Mouse (Mus musculus): Measurements from ENCODE around the gene Mapkbp1.

Mapkbp1 gene

DNA sequence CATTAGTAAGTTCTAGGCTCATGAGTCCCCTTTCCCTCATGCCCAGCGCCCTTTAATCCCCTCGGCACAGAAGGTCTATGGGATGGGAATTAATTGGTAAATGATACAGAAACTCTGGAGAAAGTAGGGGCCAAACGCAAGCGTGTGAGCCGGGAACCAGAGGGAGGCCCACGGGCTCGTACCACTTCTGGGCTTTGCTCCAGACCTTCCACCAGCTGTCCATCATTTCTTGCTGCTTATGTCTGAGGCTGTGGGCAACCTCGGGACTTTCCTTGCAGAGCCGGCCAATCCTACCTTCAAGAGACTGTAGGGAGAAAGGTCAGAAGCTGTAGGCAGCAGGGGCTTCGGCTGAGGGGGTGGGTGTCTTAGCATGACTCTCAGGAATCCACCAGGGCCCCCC is 83.4 kb downstream of the Mapkbp1 start:
- DNase-seq: no peak

- DNase-seq: no peak
Observed at GRCm38 (mm10) chr2:120058818-120059217, 86.3 kb downstream of the Mapkbp1 start.

DNA sequence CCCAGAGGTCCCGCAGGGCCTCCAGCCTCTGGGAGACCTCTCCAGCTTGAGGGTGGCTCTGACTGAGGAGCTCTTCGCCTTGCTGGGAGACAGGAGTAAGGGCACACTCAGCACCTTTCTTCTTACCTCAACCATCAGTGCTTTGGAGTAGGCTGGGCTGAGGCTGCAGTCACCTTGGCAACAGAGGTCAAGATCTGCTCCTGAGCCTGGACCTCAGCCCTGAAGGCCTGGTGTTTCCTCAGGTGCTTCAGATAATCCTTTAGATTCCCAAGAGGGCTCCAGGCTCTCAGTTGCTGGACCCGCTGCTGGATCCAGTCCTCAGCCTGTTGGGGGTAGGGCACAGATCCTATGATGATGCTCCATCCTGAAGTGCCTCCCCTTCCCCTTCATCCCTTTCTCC is 87.0 kb downstream of the Mapkbp1 start:
- no peak for DNase-seq

- no peak for DNase-seq
Observed at GRCm38 (mm10) chr2:120060190-120060589, 87.7 kb downstream of the Mapkbp1 start.

GRCm38 (mm10) chr2:120060651-120061050 is 88.2 kb downstream of the Mapkbp1 start:
- no peak for DNase-seq

DNA sequence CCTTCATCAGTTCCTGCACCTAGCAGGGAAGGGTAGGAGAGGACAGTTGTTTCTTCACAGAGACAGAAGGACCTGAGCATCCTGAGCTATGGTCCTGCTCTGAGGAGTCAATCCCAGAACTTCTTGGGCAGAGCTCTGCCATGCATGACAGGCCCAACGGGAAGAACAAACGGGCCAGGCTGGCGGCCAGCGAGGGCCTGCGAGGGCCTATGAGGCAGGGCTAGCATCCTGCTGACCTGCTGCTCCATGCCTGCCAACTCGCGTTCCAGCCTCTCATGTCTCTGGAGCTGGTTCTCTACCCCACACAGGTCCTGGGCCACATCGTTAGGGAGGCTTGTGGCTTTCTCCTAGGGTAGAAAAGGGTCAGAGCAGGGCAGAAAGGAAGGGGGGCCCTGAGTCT is 89.7 kb downstream of the Mapkbp1 start:
- DNase-seq: no peak

DNA sequence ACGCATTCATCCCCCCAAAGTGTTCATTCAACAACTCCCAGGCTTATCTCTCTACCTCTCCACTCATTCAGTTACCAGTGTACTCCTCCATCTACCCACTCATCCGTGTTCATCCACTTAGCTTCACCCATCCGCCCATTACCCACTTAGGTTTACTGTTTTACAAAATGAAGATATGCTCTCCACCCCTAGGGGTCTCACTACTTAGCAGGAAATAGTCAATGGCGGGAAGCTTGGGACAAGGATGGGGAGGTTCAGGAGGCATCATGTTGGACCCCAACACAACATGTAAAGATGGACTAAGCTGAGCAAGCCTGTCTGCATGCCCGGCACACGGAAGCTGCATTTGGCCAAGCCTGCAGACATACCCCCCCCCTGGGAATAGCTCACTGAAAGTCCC is 92.1 kb downstream of the Mapkbp1 start:
- DNase-seq: no peak

GRCm38 (mm10) chr2:120065243-120065642 is 92.7 kb downstream of the Mapkbp1 start:
- DNase-seq: no peak

GRCm38 (mm10) chr2:120066224-120066623 is 93.7 kb downstream of the Mapkbp1 start:
- DNase-seq: no peak

GRCm38 (mm10) chr2:120068555-120069465 is 96.3 kb downstream of the Mapkbp1 start:
- peak; percentile 32 for DNase-seq

DNA sequence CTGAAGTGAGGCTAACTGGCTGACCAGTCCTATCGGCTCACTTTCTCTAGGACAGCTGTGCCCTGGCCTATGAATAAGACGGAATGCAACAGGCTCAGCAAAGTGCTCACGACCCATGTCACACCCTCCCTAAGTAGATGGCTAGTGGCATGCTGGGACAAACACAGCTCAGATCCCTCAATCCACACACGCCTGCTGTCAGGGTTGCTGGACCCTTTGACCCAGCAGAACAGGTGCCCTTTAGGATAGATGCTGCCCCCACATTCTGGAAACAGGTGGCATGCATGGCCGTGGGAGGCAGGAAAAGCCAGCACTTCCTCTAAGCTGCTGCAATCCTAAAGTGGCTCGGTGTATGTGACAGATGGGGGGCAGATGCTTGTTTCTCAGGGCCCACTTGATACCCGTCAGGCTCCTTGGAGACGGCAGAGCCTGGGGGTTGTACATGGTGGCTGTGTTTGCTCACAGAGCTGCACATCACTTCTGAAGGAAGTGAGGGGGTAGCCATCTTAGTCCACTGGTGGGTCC is 97.0 kb downstream of the Mapkbp1 start:
- DNase-seq: no peak

DNA sequence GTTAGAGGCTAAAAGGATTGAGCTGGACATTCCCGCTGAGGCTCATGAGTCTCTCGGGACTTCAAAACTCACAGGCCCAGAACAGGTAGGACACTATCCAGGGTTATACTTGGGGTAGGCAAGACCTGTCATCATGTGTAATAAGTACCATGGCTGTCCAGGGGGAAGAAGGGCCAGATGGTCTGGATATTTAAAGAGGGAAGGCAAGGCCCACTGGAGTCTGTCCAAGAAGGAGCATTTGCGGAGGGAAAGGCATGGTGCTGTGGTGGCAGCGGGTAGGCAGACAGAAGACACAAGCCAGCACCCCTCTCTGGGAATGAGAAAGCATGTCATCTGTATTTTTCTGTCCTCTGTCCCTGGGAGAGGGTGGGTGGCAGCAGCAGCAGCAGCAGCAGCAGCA is 101.6 kb downstream of the Mapkbp1 start:
- DNase-seq: no peak

- DNase-seq: peak; percentile 58
Observed at GRCm38 (mm10) chr2:120076076-120076705, 103.7 kb downstream of the Mapkbp1 start.

All from cerebellum, adult 11-12 months (tissue).